Mouse (Mus musculus) C2C12 (cell line): ENCODE results near the gene Cfap46.

Experiments used
- CEBPB ChIP-seq: IDR thresholded peaks from one replicate; pipeline ENCODE4 v1.6.1; 2011; ENCODE audit warnings: low read depth, mild to moderate bottlenecking, control low read depth, moderate library complexity
- CTCF ChIP-seq: IDR thresholded peaks from one replicate; pipeline ENCODE4 v1.5.1; 2011; ENCODE audit not compliant: control insufficient read depth, insufficient read depth, insufficient read length
- MAX ChIP-seq: IDR thresholded peaks from one replicate; pipeline ENCODE4 v1.6.1; 2011; ENCODE audit warnings: mild to moderate bottlenecking, control low read depth
- MYOD1 ChIP-seq: IDR thresholded peaks from one replicate; pipeline ENCODE4 v1.6.1; 2011; ENCODE audit warnings: low read depth; ENCODE audit not compliant: control insufficient read depth, insufficient read length
- USF1 ChIP-seq: IDR thresholded peaks from one replicate; pipeline ENCODE4 v1.6.1; 2011; ENCODE audit warnings: low read depth, mild to moderate bottlenecking, control low read depth, moderate library complexity

DNA sequence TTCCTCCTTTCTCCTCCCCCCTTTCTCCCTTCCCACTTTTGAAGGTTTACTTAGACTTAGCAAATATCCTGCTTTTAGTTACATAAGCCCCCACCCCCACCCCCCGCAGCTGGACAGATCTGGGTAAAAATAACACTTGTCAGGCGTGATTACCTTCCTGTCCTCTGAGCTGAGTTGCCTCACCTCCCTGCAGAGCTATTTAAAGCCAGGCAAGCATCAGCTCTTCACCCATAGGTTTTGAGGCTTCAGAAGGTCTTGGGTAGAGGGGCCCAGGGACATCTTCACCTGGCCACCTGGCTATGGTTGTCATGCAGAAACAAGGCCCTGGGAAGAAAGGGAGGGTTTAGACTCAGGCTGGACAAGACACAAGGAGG, 20.2 kb upstream of the Cfap46 start:
- no peak for TF ChIP-seq MYOD1
- no peak for TF ChIP-seq CTCF
- TF ChIP-seq USF1: no peak
- no peak for TF ChIP-seq CEBPB
- TF ChIP-seq MAX: no peak
